ENCODE assay signal across 11 mouse cellular contexts in the genomic region with DNA sequence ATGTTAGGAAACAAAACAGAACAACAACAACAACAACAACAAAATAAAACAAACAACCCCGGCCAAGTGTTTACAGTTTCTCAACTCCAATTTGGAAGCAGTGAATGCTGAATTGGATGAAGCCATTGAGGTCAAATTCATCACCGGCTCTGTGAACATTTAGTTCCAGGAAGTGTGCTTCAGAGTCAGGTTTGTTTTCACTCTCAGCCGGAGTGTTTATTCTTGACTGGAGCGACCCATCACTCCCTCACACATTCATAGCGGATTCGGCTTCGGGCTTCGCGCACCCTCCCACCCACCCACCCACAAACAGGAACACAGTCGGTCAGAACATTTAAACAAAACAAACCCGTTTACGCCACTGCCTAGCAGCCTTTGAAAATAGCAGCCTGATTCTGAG.
DNase-seq lines count a peak whose midpoint lies in the region; ATAC-seq and TF ChIP-seq lines count a peak whose summit lies in the region.
"Had no signal": no experiment of that assay in that cellular context is flagged by ENCODE, and none has a peak within 500 bp of the region (broad histone marks: within the 10 kb centered on the region; RNA-seq: fewer than 3 reads in every experiment).

No protein-coding gene starts in this region.

- H3K27ac ChIP-seq in kidney, embryonic 15.5 days, result peak overlapping the region; percentile 60
- H3K27ac ChIP-seq in heart, postnatal 0 days (ENCODE audit: low read depth), result no peak overlapping the region
- H3K27ac ChIP-seq in limb, embryonic 11.5 days (replicated peaks; ENCODE audit: low read depth, low read length), result no peak overlapping the region
- H3K27ac ChIP-seq in neural tube, embryonic 12.5 days, result no peak overlapping the region
- H3K27ac ChIP-seq in layer of hippocampus, adult 2 months, result no peak overlapping the region

- 13% methylated on average over 12 of the region's 12 CpGs for WGBS in kidney, embryonic 15.5 days
- WGBS in heart, postnatal 0 days, result 43% methylated on average over 12 of the region's 12 CpGs
- 16% methylated on average over 12 of the region's 12 CpGs for whole genome bisulfite sequencing in limb, embryonic 11.5 days
- 39% methylated on average over 12 of the region's 12 CpGs for WGBS in neural tube, embryonic 12.5 days

- peaks cover 29% of the 10 kb centered on the region for H3K4me1 ChIP-seq in kidney, embryonic 15.5 days
- H3K4me1 ChIP-seq in heart, postnatal 0 days (ENCODE audit: control insufficient read depth, insufficient read depth), result 0 out of 2 replicates have a peak, but pooled peaks cover 7% of the 10 kb centered on the region
- peaks cover 30% of the 10 kb centered on the region for H3K4me1 ChIP-seq in limb, embryonic 11.5 days (ENCODE audit: control insufficient read depth, insufficient read depth, low read length)
- peaks cover 8% of the 10 kb centered on the region for H3K4me1 ChIP-seq in neural tube, embryonic 12.5 days

- no peak for TF ChIP-seq EP300 in heart, postnatal 0 days (IDR thresholded peaks at IDR 0.05; ENCODE audit: low read depth)

- H3K9me3 ChIP-seq in kidney, embryonic 15.5 days (replicated peaks), result no peaks in the 10 kb centered on the region
- H3K9me3 ChIP-seq in heart, postnatal 0 days (replicated peaks; ENCODE audit: control insufficient read depth, low read length), result no peaks in the 10 kb centered on the region
- H3K9me3 ChIP-seq in limb, embryonic 11.5 days (ENCODE audit: control insufficient read depth, low read length), result no peaks in the 10 kb centered on the region
- H3K9me3 ChIP-seq in neural tube, embryonic 12.5 days, result no peaks in the 10 kb centered on the region
- H3K9me3 ChIP-seq: G1E had no signal

- no peaks in the 10 kb centered on the region; the same call in 1 of the 2 replicates for H3K27me3 ChIP-seq in kidney, embryonic 15.5 days
- 0 out of 2 replicates have a peak, but pooled peaks cover 19% of the 10 kb centered on the region for H3K27me3 ChIP-seq in heart, postnatal 0 days (ENCODE audit: control insufficient read depth, insufficient read depth, low read length)
- H3K27me3 ChIP-seq in limb, embryonic 11.5 days (ENCODE audit: control insufficient read depth, insufficient read depth, low read length), result peaks cover 9% of the 10 kb centered on the region
- no peaks in the 10 kb centered on the region for H3K27me3 ChIP-seq in neural tube, embryonic 12.5 days (replicated peaks)

- ATAC-seq in kidney, embryonic 15.5 days (replicated peaks; ENCODE audit: low FRiP score), result no peak
- no peak for ATAC-seq in heart, postnatal 0 days (ENCODE audit: insufficient read depth, low read depth)
- no peak for ATAC-seq in limb, embryonic 11.5 days (ENCODE audit: insufficient number of reproducible peaks, low FRiP score, low TSS enrichment, low read depth)
- ATAC-seq in neural tube, embryonic 12.5 days (ENCODE audit: low FRiP score, low read depth), result no peak

- no peak for DNase-seq in kidney, postnatal 10 days
- DNase-seq in heart, postnatal 0 days (ENCODE audit: low spot score), result no peak
- DNase-seq in limb, embryonic 11.5 days (ENCODE audit: low spot score), result no peak
- no peak for DNase-seq in layer of hippocampus, adult 2 months (ENCODE audit: low spot score in 2 of 2)
- no peak for DNase-seq in urinary bladder, adult 2 months (ENCODE audit: low spot score)
- DNase-seq: adrenal gland, adult 2 months; cerebellum, adult 18-20 months; gastrocnemius, postnatal 36 days had no signal

- peak overlapping the region; percentile 30 for H3K4me3 ChIP-seq in kidney, embryonic 15.5 days (replicated peaks)
- H3K4me3 ChIP-seq in heart, postnatal 0 days (ENCODE audit: low read depth, low read length), result no peak overlapping the region
- H3K4me3 ChIP-seq in limb, embryonic 11.5 days (ENCODE audit: low read depth, low read length), result no peak overlapping the region
- H3K4me3 ChIP-seq in neural tube, embryonic 12.5 days, result no peak overlapping the region
- H3K4me3 ChIP-seq in layer of hippocampus, adult 2 months, result no peak overlapping the region

- H3K9ac ChIP-seq in kidney, embryonic 15.5 days, result 0 out of 2 replicates have a peak overlapping the region, but pooled peaks have one; percentile 15
- no peak overlapping the region for H3K9ac ChIP-seq in heart, postnatal 0 days (replicated peaks; ENCODE audit: low read depth, low read length)
- no peak overlapping the region for H3K9ac ChIP-seq in limb, embryonic 11.5 days (ENCODE audit: low read length)
- H3K9ac ChIP-seq in neural tube, embryonic 12.5 days, result no peak overlapping the region

- TF ChIP-seq CTCF in heart, postnatal 0 days (IDR thresholded peaks at IDR 0.05; ENCODE audit: low read depth), result no peak
- TF ChIP-seq CTCF in layer of hippocampus, adult 2 months (conservative IDR thresholded peaks at IDR 0.05), result no peak

- H3K4me2 ChIP-seq in kidney, embryonic 15.5 days, result peak overlapping the region; percentile 55
- peak overlapping the region; percentile 44 for H3K4me2 ChIP-seq in heart, postnatal 0 days (ENCODE audit: low read depth, low read length)
- H3K4me2 ChIP-seq in limb, embryonic 11.5 days (ENCODE audit: low read depth, severe bottlenecking), result peak overlapping the region; percentile 35; the same call in 1 of the 2 replicates
- peak overlapping the region; percentile 23 for H3K4me2 ChIP-seq in neural tube, embryonic 12.5 days (replicated peaks)

- no peaks in the 10 kb centered on the region for H3K36me3 ChIP-seq in kidney, embryonic 15.5 days
- no peaks in the 10 kb centered on the region for H3K36me3 ChIP-seq in heart, postnatal 0 days (replicated peaks; ENCODE audit: control insufficient read depth, insufficient read depth, low read length)
- H3K36me3 ChIP-seq in limb, embryonic 11.5 days (ENCODE audit: control insufficient read depth, insufficient read depth, low read length), result no peaks in the 10 kb centered on the region
- no peaks in the 10 kb centered on the region for H3K36me3 ChIP-seq in neural tube, embryonic 12.5 days
- H3K36me3 ChIP-seq: G1E had no signal
